Mouse (Mus musculus) CD8-positive naive resting alpha-beta T cell, adult 2 months (primary cell): ENCODE results near the gene Metap2.
A peak's percentile ranks its signal among the peaks of the same experiment; 100 is the strongest.
"Not testable (repeated sequence)": the region's sequence is repeated elsewhere in the genome, so short reads cannot be mapped to it uniquely, and the experiment has no call there.

Source experiments
- DNase-seq, 2 experiments: peaks; one replicate each; pipeline ENCODE4 v3.0.0; 2022; ENCODE audit warnings: low read depth in 2 of 2, low spot score in 2 of 2

Gene Metap2

GRCm38 (mm10) chr10:93855126-93855525, 41.8 kb downstream of the Metap2 start:
- no peak for DNase-seq

DNA sequence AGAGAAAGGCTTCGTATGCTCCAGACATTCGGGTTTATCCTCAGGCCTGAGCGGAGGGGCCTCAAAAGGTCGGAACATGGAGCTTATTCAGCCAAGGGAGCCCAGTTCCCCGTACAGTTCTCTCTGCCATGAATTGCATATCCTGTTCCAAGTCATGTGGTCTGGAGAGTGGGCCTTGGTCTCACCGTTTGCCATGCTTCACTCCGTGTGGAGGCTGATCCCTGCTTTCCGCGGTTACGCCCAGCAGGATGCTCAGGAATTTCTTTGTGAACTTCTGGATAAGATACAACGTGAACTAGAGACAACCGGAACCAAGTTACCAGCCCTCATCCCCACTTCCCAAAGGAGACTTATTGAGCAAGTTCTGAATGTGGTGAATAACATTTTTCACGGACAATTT, 50.2 kb downstream of the Metap2 start:
- no peak for DNase-seq

DNA sequence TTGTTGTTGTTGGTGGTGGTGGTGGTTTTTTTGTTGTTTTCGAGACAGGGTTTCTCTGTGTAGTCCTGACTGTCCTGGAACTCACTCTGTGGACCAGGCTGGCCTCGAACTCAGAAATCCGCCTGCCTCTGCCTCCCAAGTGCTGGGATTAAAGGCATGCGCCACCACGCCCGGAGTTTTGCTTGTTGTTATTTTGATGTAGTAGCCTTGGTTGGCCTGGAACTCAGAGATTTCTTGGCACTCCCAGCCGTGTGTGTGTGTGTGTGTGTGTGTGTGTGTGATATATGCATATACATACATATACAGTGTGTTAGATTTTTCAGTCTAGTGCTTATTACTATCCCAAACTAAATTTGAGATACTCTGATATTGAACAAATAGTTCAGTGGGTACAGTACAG, 61.8 kb downstream of the Metap2 start:
- not testable (repeated sequence) for DNase-seq

DNA sequence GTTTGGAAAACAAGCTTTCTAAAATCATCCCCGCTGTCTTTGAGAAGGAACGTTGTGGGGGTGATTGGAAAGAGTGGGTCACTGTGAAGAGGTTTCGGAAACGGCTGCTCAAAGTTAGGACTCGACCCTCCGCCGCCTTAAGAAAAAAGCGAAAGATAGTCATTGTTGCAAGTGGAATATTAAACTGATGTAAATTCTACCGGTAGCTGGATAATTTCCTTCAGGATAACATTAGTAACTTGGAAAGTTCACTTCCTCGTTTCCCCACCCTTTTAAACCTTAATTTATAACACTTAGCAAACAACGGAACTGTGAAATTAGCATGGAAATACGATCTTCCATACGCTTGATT, 62.5 kb downstream of the Metap2 start:
- no peak for DNase-seq

GRCm38 (mm10) chr10:93833699-93834393, 63.0 kb downstream of the Metap2 start:
- peak in 1 of 2 experiments; percentile 6 for DNase-seq

DNA sequence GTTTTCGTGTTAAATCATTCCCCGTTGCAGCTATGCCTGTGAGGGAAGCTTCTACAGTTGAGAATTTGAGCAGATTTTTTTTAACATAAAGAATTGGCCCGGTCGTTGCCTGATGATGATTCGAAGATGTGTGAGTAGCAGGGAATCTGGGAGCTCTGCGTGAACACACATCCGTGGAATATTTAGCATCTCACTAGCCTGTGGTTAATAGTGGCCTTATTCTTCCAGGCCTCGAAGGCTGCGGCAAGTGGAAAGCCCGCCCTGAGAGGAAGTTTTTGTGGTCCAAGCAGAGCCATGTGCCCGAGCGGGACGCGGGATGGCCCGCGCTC, 63.6 kb downstream of the Metap2 start:
- DNase-seq: no peak

DNA sequence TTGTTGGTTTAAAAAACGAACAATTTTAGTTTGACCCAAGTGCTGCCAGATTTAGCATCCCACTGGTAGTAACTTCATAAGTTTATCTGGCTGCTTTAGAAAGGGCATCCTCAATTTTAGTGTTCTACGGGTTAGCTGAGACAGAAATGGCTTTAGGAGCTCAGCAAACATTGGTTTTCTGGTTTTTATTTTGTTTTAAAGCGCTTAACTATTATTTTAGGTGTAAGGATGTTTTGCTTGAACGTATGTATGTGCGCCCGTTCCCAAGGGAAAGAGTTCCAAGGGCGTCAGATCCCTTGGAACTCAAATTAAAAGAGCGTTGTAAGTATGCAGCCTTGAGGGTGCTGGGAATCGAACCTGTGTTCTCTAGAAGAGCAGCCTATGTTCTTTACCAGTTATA, 64.1 kb downstream of the Metap2 start:
- DNase-seq: no peak

DNA sequence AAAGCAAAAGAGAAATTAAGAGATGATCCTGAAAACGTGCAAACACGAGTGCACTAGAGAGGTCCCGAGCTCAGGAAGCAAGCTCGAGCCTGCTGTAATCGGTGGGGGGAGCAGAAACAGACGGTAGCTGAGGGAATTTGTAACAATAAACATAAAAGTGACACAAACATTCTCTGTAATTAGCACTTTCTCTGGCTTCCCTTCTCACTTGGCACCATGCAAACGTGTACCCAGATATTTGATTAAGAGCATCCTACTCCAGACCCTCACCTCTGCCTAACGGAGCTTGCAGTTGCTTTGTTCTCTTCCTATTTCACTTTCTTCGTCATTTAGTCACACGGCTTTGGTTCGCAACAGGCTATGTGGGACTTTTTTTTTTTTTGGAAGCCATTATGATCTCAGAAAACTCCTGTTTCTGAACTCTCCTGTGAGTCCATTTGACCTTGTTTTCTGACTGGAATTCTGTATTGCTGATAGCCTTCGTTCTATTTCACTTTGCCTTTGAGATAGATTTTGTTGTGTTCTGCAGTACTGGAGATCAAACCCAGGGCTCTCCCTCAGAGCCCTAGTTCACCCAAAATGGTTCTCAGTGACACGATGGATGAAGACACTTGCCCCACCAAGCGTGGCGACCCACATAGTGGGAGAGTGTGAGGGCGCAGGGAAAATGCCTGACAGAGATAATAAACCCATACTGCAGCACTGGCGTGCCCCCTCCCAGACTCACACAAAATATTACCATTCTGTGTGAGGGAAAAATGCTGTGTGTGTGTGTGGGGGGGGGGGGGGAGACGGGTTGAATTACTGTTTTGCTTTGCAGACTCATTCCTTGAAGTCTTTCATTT, 64.9 kb downstream of the Metap2 start:
- no peak for DNase-seq

- no peak for DNase-seq
These were observed 65.8 kb downstream of the Metap2 start, which contains the start of gene Usp44 for GRCm38 (mm10) chr10:93830931-93831729. TSS of gene Usp44 (plus strand) at chr10:93831555.

- no peak for DNase-seq
These were observed 66.7 kb downstream of the Metap2 start for GRCm38 (mm10) chr10:93829898-93830831.

- peak; percentile 27 to 57 for DNase-seq
These were observed 78.2 kb downstream of the Metap2 start for GRCm38 (mm10) chr10:93818661-93819060.

GRCm38 (mm10) chr10:93813755-93814154, 83.1 kb downstream of the Metap2 start:
- DNase-seq: no peak

DNA sequence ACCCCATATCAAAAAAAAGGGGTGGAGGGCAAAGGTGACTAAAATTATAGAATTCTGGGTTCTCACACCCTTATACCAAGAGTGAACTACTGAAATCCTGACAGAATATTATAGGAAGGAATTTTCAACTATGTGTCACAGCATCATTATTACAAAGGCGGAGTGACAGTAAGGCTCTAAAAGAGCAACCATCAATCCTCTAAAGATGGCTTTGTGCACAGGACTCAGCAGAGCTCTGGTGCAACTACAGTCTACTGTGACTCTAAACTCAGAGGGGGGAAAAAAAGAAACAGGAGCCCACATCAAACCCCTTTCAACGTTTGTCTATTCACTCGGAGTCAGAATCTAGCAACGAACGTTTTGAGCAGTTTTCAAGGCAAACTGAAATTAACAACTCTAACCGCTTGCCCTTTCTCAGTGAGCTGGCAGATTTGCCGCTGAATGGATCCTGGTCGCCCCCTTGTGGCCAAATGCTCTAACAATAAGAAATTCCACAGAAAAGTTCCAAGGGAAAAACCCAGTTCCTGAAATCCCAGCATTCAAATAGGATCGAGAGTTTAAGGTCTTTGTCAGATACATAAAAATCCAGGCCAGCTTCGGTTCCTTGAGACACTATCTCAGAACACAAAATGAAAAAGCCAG, 84.0 kb downstream of the Metap2 start:
- peak in 1 of 2 experiments; percentile 26 for DNase-seq

DNA sequence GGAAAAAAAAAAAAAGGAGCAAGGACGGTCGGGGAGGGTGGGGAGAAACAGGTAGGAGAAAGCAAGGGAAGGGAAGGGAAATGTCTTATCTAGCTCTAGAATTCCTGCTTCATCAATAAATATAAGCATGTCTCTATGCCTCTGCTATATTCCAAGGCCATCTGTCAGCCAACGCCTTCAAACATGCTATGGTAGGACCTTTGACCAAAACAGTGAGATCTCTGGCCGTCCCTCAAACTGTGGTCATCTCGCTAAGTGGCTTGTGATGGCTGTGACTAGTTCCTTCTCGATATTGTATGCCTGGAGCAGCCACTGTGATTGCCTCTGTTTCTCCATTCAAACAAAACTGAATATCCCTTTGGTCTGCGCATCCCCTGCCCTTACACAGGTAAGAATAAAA, 84.8 kb downstream of the Metap2 start:
- no peak for DNase-seq

- DNase-seq: no peak
These were observed 86.2 kb downstream of the Metap2 start for GRCm38 (mm10) chr10:93810590-93811185.

GRCm38 (mm10) chr10:93809438-93809837, 87.5 kb downstream of the Metap2 start:
- not testable (repeated sequence) for DNase-seq
